Mouse (Mus musculus) ES-E14 (cell line): ENCODE measurements around the gene Bclaf1. TPM values are rescaled to one million over a fixed set of nuclear protein-coding genes. Genes with fewer than 3 reads are reported as not detected.

Source experiments
- DNase-seq: peaks from one replicate; pipeline ENCODE4 v3.0.0-alpha.2; 2013; ENCODE audit warnings: low read depth, low spot score
- H3K27ac ChIP-seq: 2 replicates; pipeline ENCODE4 v1.5.1; 2012; ENCODE audit warnings: low read depth, mild to moderate bottlenecking, low read length, moderate library complexity, mixed read lengths; ENCODE audit not compliant: poor library complexity, insufficient read depth, severe bottlenecking
- H3K36me3 ChIP-seq: 2 replicates; pipeline ENCODE4 v1.6.1; 2012; ENCODE audit warnings: mild to moderate bottlenecking, low read length, moderate library complexity, mixed read lengths; ENCODE audit not compliant: control insufficient read depth, poor library complexity, insufficient read depth, severe bottlenecking
- H3K4me1 ChIP-seq, 2 experiments: fragments of 150-350 bp in 1 of 2; sonication (generic) in 1 of 2; 2 replicates each; pipeline ENCODE4 v1.6.1; 2012; ENCODE audit warnings: low read length in 2 of 2, mild to moderate bottlenecking in 1 of 2, mixed read lengths in 1 of 2; ENCODE audit not compliant: control insufficient read depth in 2 of 2, insufficient read depth in 2 of 2, poor library complexity in 1 of 2
- H3K4me3 ChIP-seq, 2 experiments: fragments of 150-350 bp in 1 of 2; sonication (generic) in 1 of 2; 2 replicates each; pipeline ENCODE4 v1.5.1; 2012; ENCODE audit warnings: low read length in 2 of 2, low read depth in 1 of 2, mild to moderate bottlenecking in 1 of 2, mixed read lengths in 1 of 2; ENCODE audit not compliant: insufficient read depth in 1 of 2, poor library complexity in 1 of 2, severe bottlenecking in 1 of 2
- H3K9ac ChIP-seq: 2 replicates; pipeline ENCODE4 v1.6.1; 2012; ENCODE audit warnings: low read depth, mild to moderate bottlenecking, low read length, mixed read lengths; ENCODE audit not compliant: poor library complexity, insufficient read depth, severe bottlenecking
- H3K9me3 ChIP-seq: fragments of 150-350 bp; sonication (generic); 2 replicates; pipeline ENCODE4 v1.6.1; 2012; ENCODE audit warnings: low read depth, mild to moderate bottlenecking, low read length; ENCODE audit not compliant: control insufficient read depth, insufficient read depth
- CHD2 ChIP-seq: IDR thresholded peaks from 2 replicates; pipeline ENCODE4 v1.6.1; 2014; ENCODE audit warnings: mild to moderate bottlenecking, low read depth, low read length, inconsistent platforms
- HCFC1 ChIP-seq: IDR thresholded peaks from 2 replicates; pipeline ENCODE4 v1.6.1; 2012; ENCODE audit warnings: low read length, inconsistent platforms, borderline replicate concordance; ENCODE audit not compliant: insufficient read depth
- MAFK ChIP-seq: IDR thresholded peaks from 2 replicates; pipeline ENCODE4 v1.6.1; 2014; ENCODE audit warnings: mild to moderate bottlenecking, low read depth, low read length, inconsistent platforms; ENCODE audit not compliant: insufficient read depth
- ZC3H11A ChIP-seq: IDR thresholded peaks from 2 replicates; pipeline ENCODE4 v1.6.1; 2012; ENCODE audit warnings: low read depth, mild to moderate bottlenecking, inconsistent platforms, low read length, borderline replicate concordance
- ZNF384 ChIP-seq: IDR thresholded peaks from 2 replicates; pipeline ENCODE4 v1.6.1; 2012; ENCODE audit warnings: low read depth, low read length, inconsistent platforms
- in situ Hi-C, 2 experiments: fragments of 600-800 bp; cut with MboI; formaldehyde crosslinking; loops; one replicate each; pipeline ENCODE4 v1.15.1; 2025; ENCODE audit warnings: low sequenced_read_pairs in 2 of 2, inconsistent platforms in 1 of 2; ENCODE audit not compliant: unreplicated experiment in 2 of 2
- total RNA-seq: library from RNA; depleted of rRNA; stranded (reverse); fragments of 300-350 nt; gene quantifications from 2 replicates; pipeline ENCODE4 v1.2.3, GENCODE M21; 2012; rRNA removed

Bclaf1 gene
- 133 and 174 TPM in 2 replicates for total RNA-seq

DNA sequence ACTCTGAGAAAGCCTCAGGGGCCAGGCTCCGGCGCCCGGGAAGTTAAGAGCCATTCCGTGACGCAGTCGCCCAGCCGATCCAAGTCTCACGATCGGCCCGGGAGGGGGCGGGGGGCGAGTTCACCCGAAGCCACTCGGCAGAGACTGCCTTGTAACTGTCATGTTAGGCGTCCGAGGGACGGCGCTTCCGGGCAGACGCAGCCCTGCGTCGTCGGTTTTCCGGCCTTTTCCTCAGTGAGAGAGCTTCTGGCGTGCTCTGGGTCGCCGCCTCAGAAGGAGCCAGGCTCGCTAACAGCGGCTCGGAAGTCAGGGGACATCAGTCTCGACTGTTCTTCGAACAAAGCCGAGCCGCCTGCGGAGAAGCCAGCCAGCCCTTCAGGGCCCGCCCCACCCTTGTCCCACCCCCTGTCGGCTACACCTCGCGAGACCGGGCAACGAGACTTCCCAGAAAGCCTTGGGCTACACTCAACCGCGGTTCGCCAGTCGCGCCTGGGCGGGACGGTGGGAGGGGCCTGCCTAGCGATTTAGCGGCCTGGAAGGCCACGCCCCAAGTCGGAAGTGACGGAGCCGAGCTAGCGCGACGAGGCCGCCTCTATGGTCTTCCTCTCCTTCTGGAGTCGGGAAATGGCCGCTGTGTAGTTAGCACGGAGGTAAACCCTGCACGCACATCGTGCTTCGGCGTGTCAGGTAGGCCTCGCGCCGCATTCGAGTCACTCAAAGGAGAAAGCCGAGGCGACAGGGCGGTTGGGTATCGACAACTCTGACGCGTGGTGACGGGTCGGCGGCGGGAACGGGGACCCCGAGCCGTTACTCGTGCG lies at the start of gene Bclaf1:
Bclaf1 (plus strand) TSS at position 552 of the 818 bp plus-strand sequence.
- DNase-seq, result peak; percentile 98

GRCm38 (mm10) chr10:20262896-20263295 lies 49.4 kb upstream of the Bclaf1 start:
- H3K9ac ChIP-seq, result no peak overlapping the region

More for the DNA sequence above, at the start of gene Bclaf1:
- Histone ChIP-seq H3K27ac (peak within 1 kb of the TSS; percentile 99), H3K9ac (peak within 1 kb of the TSS; percentile 100), H3K36me3 (no peaks in the 10 kb centered on the region), H3K4me3 (peak within 1 kb of the TSS; percentile 94 to 99), H3K4me1 (peaks cover 1 to 5% of the 10 kb centered on the region in 2 experiments; a peak in 3 of 4 replicates), H3K9me3 (no peaks in the 10 kb centered on the region)
- in situ Hi-C loops, result no loop called here
- TF ChIP-seq ZC3H11A, result no peak
- no peak for TF ChIP-seq MAFK
- TF ChIP-seq CHD2, result peak; percentile 94
- TF ChIP-seq HCFC1, result peak; percentile 35; the same call in 1 of the 2 replicates
- no peak for TF ChIP-seq ZNF384

GRCm38 (mm10) chr10:20264479-20264878 lies 47.8 kb upstream of the Bclaf1 start:
- no peak overlapping the region for H3K27ac ChIP-seq
- peaks cover 20% of the 10 kb centered on the region for H3K36me3 ChIP-seq
- H3K9ac ChIP-seq, result no peak overlapping the region
- H3K9me3 ChIP-seq, result no peaks in the 10 kb centered on the region
- DNase-seq, result peak; percentile 49
- TF ChIP-seq HCFC1 (no peak), ZNF384 (no peak), MAFK (no peak), CHD2 (no peak), ZC3H11A (no peak)
- no peaks in the 10 kb centered on the region for H3K4me1 ChIP-seq
- in situ Hi-C loops, result no loop called here
- H3K4me3 ChIP-seq, result no peak overlapping the region

More at GRCm38 (mm10) chr10:20262896-20263295, 49.4 kb upstream of the Bclaf1 start:
- H3K9me3 ChIP-seq, result no peaks in the 10 kb centered on the region
- H3K4me3 ChIP-seq, result no peak overlapping the region
- in situ Hi-C loops, result no loop called here
- TF ChIP-seq ZNF384 (no peak), HCFC1 (no peak), MAFK (no peak), ZC3H11A (no peak), CHD2 (no peak)
- no peak for DNase-seq
- H3K36me3 ChIP-seq, result peaks cover 12% of the 10 kb centered on the region; the same call in 1 of the 2 replicates
- H3K4me1 ChIP-seq, result no peaks in the 10 kb centered on the region
- H3K27ac ChIP-seq, result no peak overlapping the region

DNA sequence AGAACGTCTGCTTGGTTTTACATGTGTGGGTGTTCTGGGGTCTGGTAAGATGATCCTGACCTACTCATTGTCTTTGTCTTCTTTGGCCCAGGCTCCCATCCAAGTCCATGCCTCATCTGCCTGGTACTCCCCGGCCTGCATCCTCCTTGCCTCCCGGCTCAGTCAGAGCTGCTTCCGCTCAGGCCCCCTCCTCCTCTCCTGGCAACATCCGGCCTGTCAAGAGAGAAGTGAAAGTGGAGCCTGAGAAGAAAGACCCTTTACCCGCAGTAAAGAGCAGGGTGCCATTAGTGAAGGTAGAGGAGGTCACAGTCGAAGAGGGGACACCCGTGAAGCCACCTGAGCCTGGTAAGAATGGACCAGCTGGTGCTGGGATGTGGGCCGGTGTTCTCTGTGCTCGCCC lies 45.2 kb upstream of the Bclaf1 start:
- 0 out of 4 replicates have a peak, but pooled peaks cover 0 to under 1% of the 10 kb centered on the region in 2 experiments for H3K4me1 ChIP-seq
- H3K36me3 ChIP-seq, result peaks cover 19% of the 10 kb centered on the region
- H3K27ac ChIP-seq, result no peak overlapping the region
- no peak for TF ChIP-seq MAFK
- no peak for TF ChIP-seq HCFC1
- TF ChIP-seq ZC3H11A, result no peak
- TF ChIP-seq ZNF384, result no peak
- no peak for TF ChIP-seq CHD2
- no peak for DNase-seq
- no peaks in the 10 kb centered on the region for H3K9me3 ChIP-seq
- no peak overlapping the region for H3K9ac ChIP-seq
- no peak overlapping the region for H3K4me3 ChIP-seq
- in situ Hi-C loops, result no loop called here
